ENCODE assay signal across 21 mouse cellular contexts in genomic region chr7:137925656-137926055, GRCm38 (mm10).
DNase-seq lines count a peak whose midpoint lies in the region; ATAC-seq and TF ChIP-seq lines count a peak whose summit lies in the region.
"Had no signal": no experiment of that assay in that cellular context is flagged by ENCODE, and none has a peak within 500 bp of the region (broad histone marks: within the 10 kb centered on the region; RNA-seq: fewer than 3 reads in every experiment).

No protein-coding gene starts in this region.

- H3K4me3 ChIP-seq in heart, embryonic 12.5 days = no peak overlapping the region
- H3K4me3 ChIP-seq in heart, embryonic 11.5 days (ENCODE audit: low read depth, low read length) = no peak overlapping the region
- no peak overlapping the region for H3K4me3 ChIP-seq in midbrain, postnatal 0 days (ENCODE audit: low read depth, low read length)
- no peak overlapping the region for H3K4me3 ChIP-seq in midbrain, embryonic 14.5 days (replicated peaks; ENCODE audit: low read depth, low read length)
- H3K4me3 ChIP-seq: embryonic facial prominence, embryonic 10.5 days; embryonic facial prominence, embryonic 12.5 days; forebrain, embryonic 13.5 days; forebrain, embryonic 15.5 days had no signal

- peaks cover 35% of the 10 kb centered on the region for H3K4me1 ChIP-seq in heart, embryonic 12.5 days (replicated peaks)
- H3K4me1 ChIP-seq in heart, embryonic 11.5 days (ENCODE audit: control insufficient read depth, insufficient read depth, low read length) = peaks cover 27% of the 10 kb centered on the region
- no peaks in the 10 kb centered on the region for H3K4me1 ChIP-seq in midbrain, postnatal 0 days (ENCODE audit: insufficient read depth, low read length)
- peaks cover 9% of the 10 kb centered on the region; the same call in 1 of the 2 replicates for H3K4me1 ChIP-seq in midbrain, embryonic 14.5 days (ENCODE audit: control insufficient read depth, insufficient read depth, low read length)

- DNase-seq in cerebellum, postnatal 10 days = peak; percentile 48 to 58
- no peak for DNase-seq in cerebellum, adult 11 months
- DNase-seq in midbrain, postnatal 0 days (ENCODE audit: low spot score) = no peak
- DNase-seq in midbrain, embryonic 14.5 days = no peak
- DNase-seq: adrenal gland, adult 8-10 months; adrenal gland, postnatal 14 days; adrenal gland, postnatal 36 days; B cell, adult 2 months; cerebellum, adult 18-20 months; cerebellum, adult 8-10 months; forebrain, postnatal 0 days had no signal

- H3K27ac ChIP-seq in heart, embryonic 12.5 days (ENCODE audit: poor library complexity, severe bottlenecking) = no peak overlapping the region
- no peak overlapping the region for H3K27ac ChIP-seq in heart, embryonic 11.5 days (ENCODE audit: low read depth, low read length)
- no peak overlapping the region for H3K27ac ChIP-seq in midbrain, postnatal 0 days (ENCODE audit: low read depth, low read length)
- H3K27ac ChIP-seq in midbrain, embryonic 14.5 days (replicated peaks; ENCODE audit: low read depth, low read length) = no peak overlapping the region
- H3K27ac ChIP-seq: embryonic facial prominence, embryonic 10.5 days; embryonic facial prominence, embryonic 12.5 days; forebrain, embryonic 13.5 days; forebrain, embryonic 15.5 days had no signal

- peak; percentile 12; the same call in 1 of the 2 replicates for TF ChIP-seq CTCF in midbrain, postnatal 0 days (IDR thresholded peaks at IDR 0.05)

- H3K9me3 ChIP-seq in heart, embryonic 12.5 days (replicated peaks) = no peaks in the 10 kb centered on the region
- H3K9me3 ChIP-seq in heart, embryonic 11.5 days (replicated peaks; ENCODE audit: control insufficient read depth, low read length) = no peaks in the 10 kb centered on the region
- H3K9me3 ChIP-seq in midbrain, postnatal 0 days (ENCODE audit: low read length) = no peaks in the 10 kb centered on the region
- no peaks in the 10 kb centered on the region for H3K9me3 ChIP-seq in midbrain, embryonic 14.5 days (ENCODE audit: control insufficient read depth, low read length)
- H3K9me3 ChIP-seq: embryonic facial prominence, embryonic 10.5 days; embryonic facial prominence, embryonic 12.5 days; forebrain, embryonic 13.5 days; forebrain, embryonic 15.5 days had no signal

- ATAC-seq in heart, embryonic 12.5 days (ENCODE audit: insufficient number of reproducible peaks, low FRiP score) = 0 out of 2 replicates have a peak, but pooled peaks have one; percentile 36
- no peak for ATAC-seq in heart, embryonic 11.5 days (replicated peaks; ENCODE audit: insufficient number of reproducible peaks, low FRiP score, low TSS enrichment)
- no peak for ATAC-seq in midbrain, postnatal 0 days (ENCODE audit: low FRiP score)
- no peak for ATAC-seq in midbrain, embryonic 14.5 days (ENCODE audit: low FRiP score, low TSS enrichment)
- ATAC-seq: activated CD4-positive, CD25-positive, alpha-beta regulatory T cell, adult 4 months; CD4-positive, CD25-positive, alpha-beta regulatory T cell, adult 4 months; Patski had no signal

- H3K36me3 ChIP-seq in heart, embryonic 12.5 days = no peaks in the 10 kb centered on the region
- H3K36me3 ChIP-seq in heart, embryonic 11.5 days (ENCODE audit: control insufficient read depth, insufficient read depth, low read length) = no peaks in the 10 kb centered on the region
- H3K36me3 ChIP-seq in midbrain, postnatal 0 days (ENCODE audit: insufficient read depth, low read length) = no peaks in the 10 kb centered on the region
- no peaks in the 10 kb centered on the region for H3K36me3 ChIP-seq in midbrain, embryonic 14.5 days (ENCODE audit: control insufficient read depth, insufficient read depth, low read length)
- H3K36me3 ChIP-seq: embryonic facial prominence, embryonic 10.5 days; embryonic facial prominence, embryonic 12.5 days; forebrain, embryonic 15.5 days; G1E had no signal

- WGBS in heart, embryonic 12.5 days = 43% methylated on average over 3 of the region's 3 CpGs
- 51% methylated on average over 3 of the region's 3 CpGs for WGBS in heart, embryonic 11.5 days (ENCODE audit: insufficient replicate concordance)
- WGBS in midbrain, postnatal 0 days = 82% methylated on average over 3 of the region's 3 CpGs
- WGBS in midbrain, embryonic 14.5 days = 81% methylated on average over 3 of the region's 3 CpGs

- H3K4me2 ChIP-seq in heart, embryonic 12.5 days = no peak overlapping the region; the same call in 1 of the 2 replicates
- H3K4me2 ChIP-seq in heart, embryonic 11.5 days = no peak overlapping the region
- H3K4me2 ChIP-seq in midbrain, postnatal 0 days (ENCODE audit: low read depth, low read length, poor library complexity, severe bottlenecking) = no peak overlapping the region
- no peak overlapping the region for H3K4me2 ChIP-seq in midbrain, embryonic 14.5 days (ENCODE audit: low read length)
- H3K4me2 ChIP-seq: embryonic facial prominence, embryonic 12.5 days; forebrain, embryonic 13.5 days; forebrain, embryonic 15.5 days had no signal

- H3K9ac ChIP-seq in heart, embryonic 12.5 days = no peak overlapping the region
- H3K9ac ChIP-seq in heart, embryonic 11.5 days (ENCODE audit: low read depth, low read length) = no peak overlapping the region
- H3K9ac ChIP-seq in midbrain, postnatal 0 days (replicated peaks; ENCODE audit: low read length, poor library complexity, severe bottlenecking) = no peak overlapping the region
- H3K9ac ChIP-seq in midbrain, embryonic 14.5 days (replicated peaks; ENCODE audit: low read length) = no peak overlapping the region
- H3K9ac ChIP-seq: embryonic facial prominence, embryonic 12.5 days; forebrain, embryonic 13.5 days; forebrain, embryonic 15.5 days; forebrain, postnatal 0 days had no signal

- H3K27me3 ChIP-seq in heart, embryonic 12.5 days (replicated peaks) = peaks cover 12% of the 10 kb centered on the region; the same call in 1 of the 2 replicates
- H3K27me3 ChIP-seq in heart, embryonic 11.5 days (ENCODE audit: control insufficient read depth, insufficient read depth, low read length) = peaks cover 3% of the 10 kb centered on the region; the same call in 1 of the 2 replicates
- H3K27me3 ChIP-seq in midbrain, postnatal 0 days (ENCODE audit: insufficient read depth, low read length) = no peaks in the 10 kb centered on the region
- no peaks in the 10 kb centered on the region for H3K27me3 ChIP-seq in midbrain, embryonic 14.5 days (ENCODE audit: control insufficient read depth, insufficient read depth, low read length)
- H3K27me3 ChIP-seq: embryonic facial prominence, embryonic 12.5 days; forebrain, embryonic 13.5 days; forebrain, embryonic 15.5 days; Patski had no signal

Comparison
In these comparisons a context has a peak if more than half of its experiments do, and no peak if none do; other contexts are left out.
1. DNase-seq: peak in cerebellum, postnatal 10 days (2 of 2); none in cerebellum, adult 11 months (single experiment), midbrain, postnatal 0 days (single experiment) and midbrain, embryonic 14.5 days (single experiment).